Mouse (Mus musculus) E14TG2a.4 (cell line): ENCODE measurements around the gene Snrpd2.

Experiments
- CTCF ChIP-seq: conservative IDR thresholded peaks from 2 replicates; pipeline ENCODE4 v1.5.1; 2014; ENCODE audit warnings: low read length
- NANOG ChIP-seq: IDR thresholded peaks from 2 replicates; pipeline ENCODE4 v1.6.1; 2014; ENCODE audit warnings: borderline replicate concordance, low read length, mixed read lengths
- POU5F1 ChIP-seq: IDR thresholded peaks from 2 replicates; pipeline ENCODE4 v1.6.1; 2014; ENCODE audit warnings: low read length, borderline replicate concordance

DNA sequence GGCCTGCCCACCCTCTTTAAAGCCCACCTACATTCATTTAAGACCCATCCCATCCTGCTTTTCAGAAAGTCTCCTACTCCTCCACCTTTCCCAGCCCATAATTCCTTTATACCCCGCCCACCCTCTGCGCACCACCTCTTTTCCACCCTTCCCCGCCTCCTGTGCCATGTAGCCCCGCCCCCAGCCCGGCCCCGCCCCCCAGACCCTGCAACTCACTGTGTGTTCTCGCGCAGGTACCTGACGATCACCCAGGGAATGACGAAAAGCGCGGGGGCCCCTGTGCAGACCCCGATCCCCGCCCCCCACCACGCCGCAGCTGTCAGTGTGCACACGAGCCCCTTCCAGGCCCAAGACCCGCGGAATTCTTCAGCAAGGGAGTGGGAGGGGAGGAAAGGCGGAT is 10.6 kb downstream of the Snrpd2 start:
- TF ChIP-seq CTCF, result no peak
- no peak for TF ChIP-seq POU5F1
- TF ChIP-seq NANOG, result no peak
